Mouse (Mus musculus): ENCODE measurements around the gene Dnajc10. TPM values are rescaled to one million over a fixed set of nuclear protein-coding genes. Genes with fewer than 3 reads are reported as not detected.

Dnajc10 gene
- polyA plus RNA-seq, 1 experiment: 45.0 TPM

DNA sequence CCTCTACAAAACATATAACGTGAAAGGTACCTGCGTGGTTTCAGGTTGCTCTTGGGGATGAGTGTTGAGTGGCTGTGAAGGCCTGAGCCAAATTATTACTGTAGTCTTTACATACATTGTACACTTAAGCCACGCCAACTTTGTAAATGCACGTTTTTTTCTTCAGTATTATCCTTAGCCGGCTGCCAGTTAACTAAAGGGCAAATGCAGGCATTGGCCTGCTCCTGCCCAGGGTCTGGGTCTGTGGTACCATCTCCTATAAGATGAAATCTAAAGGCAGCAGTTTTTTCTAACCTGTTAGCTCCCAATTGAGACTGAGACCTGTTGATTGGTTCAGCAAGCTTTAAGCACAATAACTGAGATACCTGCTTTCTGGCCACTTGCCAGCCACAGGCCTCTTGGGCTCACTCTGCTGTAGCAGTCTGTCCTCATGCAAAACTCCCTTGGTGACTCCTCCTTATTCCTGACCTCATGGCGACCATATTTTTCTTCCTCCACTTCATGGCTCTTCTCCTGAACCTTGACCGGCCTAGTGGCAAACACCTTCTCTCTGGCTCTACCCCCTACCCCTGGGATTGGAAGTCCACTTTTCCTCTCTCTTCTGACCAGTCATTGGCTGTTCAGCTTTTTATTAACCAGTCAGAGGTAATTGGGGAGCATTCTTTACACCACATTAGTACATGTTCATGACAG is 13.8 kb downstream of the Dnajc10 start:
- DNase-seq (ENCODE audit: extremely low spot score in 1 of 2, low spot score in 1 of 2): no peak

DNA sequence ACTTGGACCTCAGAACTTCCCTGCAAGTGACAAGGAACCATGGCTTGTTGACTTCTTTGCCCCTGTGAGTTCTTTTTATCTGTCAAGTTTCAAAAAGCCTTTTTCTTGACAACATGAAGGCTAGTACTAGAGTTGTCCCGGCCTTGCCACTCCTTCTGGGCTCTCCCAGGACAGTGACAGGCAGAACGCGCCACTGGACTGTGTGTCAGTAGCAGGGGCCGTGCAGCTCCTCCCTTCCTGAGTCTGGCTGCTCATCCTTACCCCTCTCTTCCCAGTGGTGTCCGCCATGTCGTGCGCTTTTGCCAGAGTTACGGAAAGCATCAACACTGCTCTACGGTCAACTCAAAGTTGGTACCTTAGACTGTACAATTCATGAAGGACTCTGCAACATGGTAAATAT is 25.3 kb downstream of the Dnajc10 start:
- DNase-seq (ENCODE audit: extremely low spot score in 1 of 2, low spot score in 1 of 2): no peak

GRCm38 (mm10) chr2:80354531-80354930 is 39.3 kb downstream of the Dnajc10 start:
- no peak for DNase-seq (ENCODE audit: extremely low spot score in 1 of 2, low spot score in 1 of 2)

DNA sequence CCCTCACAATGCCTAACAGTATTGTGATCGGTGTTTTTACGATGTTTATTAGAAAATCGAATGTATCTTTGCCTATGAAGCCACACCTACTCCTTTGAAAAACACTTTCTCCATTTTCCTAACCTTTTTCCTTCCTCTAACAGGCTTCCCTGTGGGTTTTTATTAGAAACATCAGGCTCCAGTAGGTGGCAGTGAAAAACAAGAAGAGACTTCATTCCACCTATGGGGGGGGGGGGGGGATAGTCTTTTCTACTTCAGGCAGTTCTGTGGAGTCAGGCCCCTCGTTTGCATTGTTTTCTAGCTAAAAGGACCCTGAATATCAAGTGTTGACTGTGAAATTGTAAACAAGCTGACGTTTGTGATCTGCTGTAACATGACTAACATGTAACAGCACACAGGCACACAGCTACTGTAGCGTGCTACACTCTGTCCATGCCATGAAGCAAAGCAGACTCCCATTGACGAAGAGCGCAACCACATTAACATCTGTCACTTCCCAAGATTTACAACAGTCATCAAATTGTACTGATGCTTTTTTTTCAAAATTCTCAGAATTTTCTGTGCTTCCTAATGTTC is 41.5 kb downstream of the Dnajc10 start:
- peak in 1 of 2 experiments; percentile 37 for DNase-seq (ENCODE audit: extremely low spot score in 1 of 2, low spot score in 1 of 2)

GRCm38 (mm10) chr2:80371458-80371857 is 56.2 kb downstream of the Dnajc10 start:
- no peak for DNase-seq (ENCODE audit: extremely low spot score in 1 of 2, low spot score in 1 of 2)

- no peak for DNase-seq (ENCODE audit: extremely low spot score in 1 of 2, low spot score in 1 of 2)
Observed at GRCm38 (mm10) chr2:80374892-80375291, 59.6 kb downstream of the Dnajc10 start.

GRCm38 (mm10) chr2:80379848-80380247 is 64.6 kb downstream of the Dnajc10 start:
- no peak for DNase-seq (ENCODE audit: extremely low spot score in 1 of 2, low spot score in 1 of 2)

GRCm38 (mm10) chr2:80384447-80384846 is 69.2 kb downstream of the Dnajc10 start:
- DNase-seq (ENCODE audit: extremely low spot score in 1 of 2, low spot score in 1 of 2): no peak

- DNase-seq (ENCODE audit: extremely low spot score in 1 of 2, low spot score in 1 of 2): no peak
Observed at GRCm38 (mm10) chr2:80386255-80386654, 71.0 kb downstream of the Dnajc10 start.

DNA sequence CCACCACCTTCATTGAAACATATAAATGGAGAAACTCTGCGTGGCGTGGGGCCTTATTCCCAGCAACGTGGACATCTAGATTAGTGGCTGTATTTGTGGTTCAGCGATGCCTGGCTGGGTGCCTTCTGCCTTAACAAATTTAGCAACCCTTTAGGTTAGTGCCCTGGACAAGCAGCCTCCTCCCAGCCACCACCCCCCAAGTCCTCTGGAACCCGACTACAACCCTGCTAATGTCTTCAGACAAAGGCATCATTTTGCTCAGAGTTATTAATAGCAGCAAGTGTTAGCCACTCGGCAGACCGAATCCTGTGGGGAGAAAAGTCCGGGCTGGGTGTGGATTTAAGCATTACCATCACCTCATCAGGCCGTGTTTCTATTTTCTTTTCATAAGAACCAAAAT is 72.4 kb downstream of the Dnajc10 start:
- no peak for DNase-seq (ENCODE audit: extremely low spot score in 1 of 2, low spot score in 1 of 2)

- peak; percentile 26 to 44 for DNase-seq (ENCODE audit: extremely low spot score in 1 of 2, low spot score in 1 of 2)
Observed at GRCm38 (mm10) chr2:80388341-80388740, 73.1 kb downstream of the Dnajc10 start.

GRCm38 (mm10) chr2:80396057-80396456 is 80.8 kb downstream of the Dnajc10 start:
- no peak for DNase-seq (ENCODE audit: extremely low spot score in 1 of 2, low spot score in 1 of 2)

GRCm38 (mm10) chr2:80396864-80397263 is 81.6 kb downstream of the Dnajc10 start:
- DNase-seq (ENCODE audit: extremely low spot score in 1 of 2, low spot score in 1 of 2): no peak

DNA sequence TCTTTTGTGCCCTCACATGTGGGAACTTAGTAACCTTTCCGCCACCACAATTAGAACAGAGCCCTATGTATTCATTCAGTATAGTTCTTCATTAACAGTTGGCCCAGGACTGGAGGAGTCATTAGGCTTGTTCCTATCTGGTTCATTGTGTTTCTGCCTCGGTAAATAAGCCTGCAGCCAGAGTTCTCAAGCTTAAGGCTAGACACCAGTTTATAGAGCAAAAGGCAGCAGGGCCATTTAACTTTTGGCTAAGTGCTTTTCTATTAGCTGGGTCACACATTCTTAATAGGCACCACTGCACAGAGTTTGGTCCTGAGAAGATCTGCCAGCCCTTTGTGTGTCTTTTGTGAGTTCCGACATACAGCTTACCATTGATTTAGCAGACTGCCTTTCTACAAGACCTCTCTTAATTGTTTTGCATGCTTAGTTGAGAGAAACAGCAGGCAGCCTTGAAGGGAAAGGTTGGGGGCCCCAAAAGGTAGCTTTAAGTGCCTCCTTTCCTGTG is 83.4 kb downstream of the Dnajc10 start:
- DNase-seq (ENCODE audit: extremely low spot score in 1 of 2, low spot score in 1 of 2): no peak

Other genes with a start within 250 kb of the Dnajc10 start
- 62.9 and 86.1 TPM in 2 replicates for gene Pde1a, start 186.0 kb upstream of the Dnajc10 start, polyA plus RNA-seq (2012; rRNA removed)
- gene Prdx6b, start 23.0 kb upstream of the Dnajc10 start, polyA plus RNA-seq (2012; rRNA removed): not detected in 2 replicates
- gene Frzb, start 132.2 kb downstream of the Dnajc10 start, polyA plus RNA-seq (2012; rRNA removed): 44.1 and 45.1 TPM in 2 replicates

All from frontal cortex, adult 2 months (tissue).